Mouse (Mus musculus) midbrain, embryonic 12.5 days (tissue): ENCODE measurements around the gene Try10. TPM values are rescaled to one million over a fixed set of nuclear protein-coding genes. Genes with fewer than 3 reads are reported as not detected.
"Not testable (repeated sequence)": the region's sequence is repeated elsewhere in the genome, so short reads cannot be mapped to it uniquely, and the experiment has no call there.

Experiments
- ATAC-seq: fragments of 200-750 bp; cut with Nextera tagmentation; 2 replicates; pipeline ENCODE4 v1.8.0; 2017; ENCODE audit warnings: low read depth, moderate TSS enrichment, moderate library complexity; ENCODE audit not compliant: low FRiP score
- H3K27ac ChIP-seq: fragments of 300-500 bp; sonication (generic); replicated peaks from 2 replicates; pipeline ENCODE4 v1.5.1; 2016; ENCODE audit warnings: mild to moderate bottlenecking
- H3K27me3 ChIP-seq: fragments of 300-500 bp; sonication (generic); 2 replicates; pipeline ENCODE4 v1.6.1; 2016; ENCODE audit warnings: mild to moderate bottlenecking
- H3K36me3 ChIP-seq: fragments of 300-500 bp; sonication (generic); 2 replicates; pipeline ENCODE4 v1.6.1; 2016
- H3K4me1 ChIP-seq: fragments of 300-500 bp; sonication (generic); 2 replicates; pipeline ENCODE4 v1.6.1; 2016
- H3K4me2 ChIP-seq: fragments of 300-500 bp; sonication (generic); replicated peaks from 2 replicates; pipeline ENCODE4 v1.6.1; 2016; ENCODE audit warnings: mild to moderate bottlenecking, moderate library complexity
- H3K4me3 ChIP-seq: fragments of 300-500 bp; sonication (generic); 2 replicates; pipeline ENCODE4 v1.5.1; 2016; ENCODE audit warnings: mild to moderate bottlenecking
- H3K9ac ChIP-seq: fragments of 300-500 bp; sonication (generic); replicated peaks from 2 replicates; pipeline ENCODE4 v1.6.1; 2016; ENCODE audit warnings: mild to moderate bottlenecking, moderate library complexity
- H3K9me3 ChIP-seq: fragments of 300-500 bp; sonication (generic); 2 replicates; pipeline ENCODE4 v1.6.1; 2016; ENCODE audit warnings: mild to moderate bottlenecking
- WGBS: fragments of 180-500 bp; shearing (Covaris S2); methylation state at CpG from one replicate; pipeline ENCODE4 v1.1.7; 2016; 5-methylcytosine and 5-hydroxymethylcytosine counted together
- polyA plus RNA-seq: library from polyadenylated mRNA; unstranded; fragments of >200 nt; fragmentation: Nextera tagmentation; extraction: Ambion mirVana; gene quantifications from 2 replicates; pipeline ENCODE4 v1.2.1, GENCODE M21; 2016

Gene Try10
- not detected in 2 replicates for polyA plus RNA-seq

- Histone ChIP-seq H3K4me3 (no peak within 1 kb of the TSS), H3K27ac (no peak within 1 kb of the TSS), H3K4me1 (no peaks in the 10 kb centered on the region), H3K36me3 (no peaks in the 10 kb centered on the region), H3K4me2 (no peak within 1 kb of the TSS), H3K9me3 (no peaks in the 10 kb centered on the region), H3K9ac (no peak within 1 kb of the TSS), H3K27me3 (no peaks in the 10 kb centered on the region)
- ATAC-seq, result no peak
- WGBS, result 85% methylated on average over 2 of the region's 2 CpGs
These were observed at the start of gene Try10 for GRCm38 (mm10) chr6:41353932-41354331. Try10 (plus strand) TSS chr6:41354105.

GRCm38 (mm10) chr6:41316741-41317140 lies 37.2 kb upstream of the Try10 start, which contains the start of gene Try5:
Try5 (minus strand) TSS chr6:41316841.
- not testable (repeated sequence) for H3K9ac ChIP-seq, ATAC-seq, H3K9me3 ChIP-seq, H3K4me2 ChIP-seq, H3K4me3 ChIP-seq, H3K27me3 ChIP-seq, H3K4me1 ChIP-seq, H3K27ac ChIP-seq, H3K36me3 ChIP-seq
- 80% methylated on average over 3 of the region's 3 CpGs for WGBS

DNA sequence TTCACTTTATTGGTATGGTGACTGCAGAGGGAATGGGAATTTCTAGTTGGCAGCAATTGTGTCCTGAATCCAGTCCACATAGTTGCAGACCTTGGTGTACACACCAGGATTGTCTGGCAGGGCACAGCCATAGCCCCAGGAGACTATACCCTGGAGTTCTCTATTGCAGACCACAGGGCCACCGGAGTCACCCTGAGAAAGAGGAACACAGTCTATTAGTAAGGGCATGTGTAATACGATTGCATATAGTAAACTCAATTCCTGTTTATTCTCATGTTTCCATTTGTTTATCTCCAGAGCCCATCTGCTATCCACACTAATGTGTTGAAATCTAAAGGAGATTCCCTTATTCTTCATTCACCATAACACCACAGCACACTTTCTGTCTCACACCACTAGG lies 19.9 kb downstream of the Try10 start:
- not testable (repeated sequence) for H3K9me3 ChIP-seq, H3K36me3 ChIP-seq, H3K9ac ChIP-seq, H3K4me2 ChIP-seq, H3K4me3 ChIP-seq, H3K27me3 ChIP-seq, H3K4me1 ChIP-seq, H3K27ac ChIP-seq, ATAC-seq
- 95% methylated on average over 2 of the region's 2 CpGs for WGBS

DNA sequence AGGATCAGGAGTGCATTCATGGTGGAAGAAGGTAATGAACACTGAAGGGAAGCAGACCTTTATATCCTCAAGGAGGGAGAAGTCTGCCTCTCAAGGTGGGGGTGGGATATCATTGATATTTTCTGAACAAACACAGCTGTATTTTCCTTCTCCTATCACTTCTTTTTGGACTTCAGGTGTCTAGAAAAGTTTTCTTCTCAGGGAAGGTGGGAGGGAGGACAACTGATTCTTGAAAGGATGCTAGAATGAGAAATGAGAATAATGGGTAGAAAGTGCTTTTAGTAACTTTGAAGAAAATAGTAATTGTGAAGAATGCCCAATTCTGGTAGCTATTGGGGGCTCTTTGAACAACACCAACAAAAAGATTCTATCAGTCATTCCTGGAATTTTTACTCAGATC lies 23.7 kb downstream of the Try10 start, which contains the start of gene Prss3:
Gene Prss3, minus strand, starts transcription at position 101 of the 400 bp plus-strand sequence.
- not testable (repeated sequence) for H3K4me1 ChIP-seq, H3K27me3 ChIP-seq, H3K9ac ChIP-seq, H3K4me3 ChIP-seq, H3K36me3 ChIP-seq, H3K9me3 ChIP-seq, ATAC-seq, H3K4me2 ChIP-seq, H3K27ac ChIP-seq

DNA sequence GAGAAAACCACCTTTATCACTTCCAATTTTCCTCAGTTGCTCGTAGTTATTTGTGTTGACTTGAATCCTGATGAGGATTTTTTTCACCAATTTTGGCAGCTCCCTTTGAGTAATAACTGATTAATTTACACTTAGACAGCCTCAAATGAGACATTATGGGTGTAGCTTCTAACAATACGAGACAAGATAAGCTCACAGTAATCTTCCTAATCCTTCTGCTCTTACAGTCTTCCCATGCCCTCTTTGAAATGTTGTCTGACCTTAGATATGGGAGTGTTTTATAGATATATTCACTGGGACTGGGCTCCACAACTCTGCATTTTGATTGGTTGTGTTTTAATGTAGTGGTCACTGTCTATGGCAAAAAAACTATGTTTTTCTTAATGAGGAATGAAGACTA lies 32.9 kb downstream of the Try10 start:
- Histone ChIP-seq H3K9me3 (no peaks in the 10 kb centered on the region), H3K4me3 (no peak overlapping the region), H3K36me3 (no peaks in the 10 kb centered on the region), H3K27ac (no peak overlapping the region), H3K9ac (no peak overlapping the region), H3K4me1 (no peaks in the 10 kb centered on the region), H3K4me2 (no peak overlapping the region), H3K27me3 (no peaks in the 10 kb centered on the region)
- WGBS, result 74% methylated on average over 2 of the region's 2 CpGs
- ATAC-seq, result no peak

GRCm38 (mm10) chr6:41391640-41392039 lies 37.7 kb downstream of the Try10 start:
- not testable (repeated sequence) for H3K9ac ChIP-seq, H3K4me2 ChIP-seq, H3K4me1 ChIP-seq, H3K9me3 ChIP-seq, ATAC-seq, H3K4me3 ChIP-seq, H3K27me3 ChIP-seq, H3K27ac ChIP-seq, H3K36me3 ChIP-seq
- WGBS, result 73% methylated on average over 1 of the region's 1 CpGs

DNA sequence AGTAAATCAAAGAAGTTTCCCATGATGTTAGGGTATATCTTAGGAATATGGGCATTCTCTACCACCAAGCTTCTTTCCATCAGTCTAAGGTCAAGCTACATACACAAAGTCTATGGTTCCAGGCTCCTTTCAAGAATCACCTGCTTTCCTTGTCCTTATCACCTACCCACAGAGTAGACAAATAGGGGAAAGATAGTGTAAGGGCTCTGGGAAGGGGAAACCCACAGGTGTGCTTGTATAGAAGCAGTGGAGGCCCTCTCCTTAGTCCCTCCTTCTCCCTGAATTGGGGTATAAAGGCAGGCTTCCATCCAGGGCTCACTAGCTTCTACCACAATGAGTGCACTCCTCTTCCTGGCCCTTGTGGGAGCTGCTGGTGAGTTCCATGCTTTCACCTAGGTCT lies 38.2 kb downstream of the Try10 start, which contains the start of gene Gm5771:
Gene Gm5771, plus strand, starts transcription at position 301 of the 400 bp plus-strand sequence.
- not testable (repeated sequence) for H3K27me3 ChIP-seq, H3K4me2 ChIP-seq

More for the DNA sequence above, 38.2 kb downstream of the Try10 start, which contains the start of gene Gm5771:
- H3K36me3 ChIP-seq, H3K4me3 ChIP-seq, H3K4me1 ChIP-seq, H3K9ac ChIP-seq, ATAC-seq, H3K9me3 ChIP-seq, H3K27ac ChIP-seq: not testable (repeated sequence)

Other genes starting within 250 kb of the Try10 start
- not detected in 2 replicates for gene Try4, start 51.8 kb upstream of the Try10 start, polyA plus RNA-seq
- gene Try5, start 37.3 kb upstream of the Try10 start, polyA plus RNA-seq, result not detected in 2 replicates
- gene Prss3, start 23.6 kb downstream of the Try10 start, polyA plus RNA-seq, result not detected in 2 replicates
- not detected in 2 replicates for gene Gm5771, start 38.3 kb downstream of the Try10 start, polyA plus RNA-seq
- not detected in 2 replicates for gene Gm10334, start 92.0 kb downstream of the Try10 start, polyA plus RNA-seq
- gene Prss1, start 104.8 kb downstream of the Try10 start, polyA plus RNA-seq, result not detected in 2 replicates
- not detected in 2 replicates for gene Prss2, start 167.7 kb downstream of the Try10 start, polyA plus RNA-seq